Mouse (Mus musculus) MEL (cell line): ENCODE results near the gene Trim8. TPM values are rescaled to one million over a fixed set of nuclear protein-coding genes. Genes with fewer than 3 reads are reported as not detected.

ENCODE experiments used
- DNase-seq: peaks from one replicate; pipeline ENCODE4 v3.0.0; 2011; ENCODE audit warnings: low read depth, low spot score
- H3K27ac ChIP-seq: 2 replicates; pipeline ENCODE4 v1.5.1; 2012; ENCODE audit warnings: low read depth, mild to moderate bottlenecking, control low read depth, low read length, moderate library complexity; ENCODE audit not compliant: control insufficient read depth
- H3K27me3 ChIP-seq, 2 experiments: fragments of 150-350 bp in 1 of 2; sonication (generic) in 1 of 2; 2 replicates each; pipeline ENCODE4 v1.6.1; 2012; ENCODE audit warnings: low read length in 2 of 2, mild to moderate bottlenecking in 2 of 2, improper control_type of control experiment in 1 of 2, moderate library complexity in 1 of 2; ENCODE audit not compliant: insufficient read depth in 2 of 2, control insufficient read depth in 1 of 2
- H3K36me3 ChIP-seq, 2 experiments: 2 replicates each; pipeline ENCODE4 v1.6.1; 2012 to 2014; ENCODE audit warnings: low read length in 2 of 2, improper control_type of control experiment in 1 of 2, inconsistent platforms in 1 of 2, mild to moderate bottlenecking in 1 of 2; ENCODE audit not compliant: insufficient read depth in 2 of 2, control insufficient read depth in 1 of 2
- H3K4me1 ChIP-seq, 2 experiments: fragments of 150-350 bp in 1 of 2; sonication (generic) in 1 of 2; 2 replicates each; pipeline ENCODE4 v1.6.1; 2012; ENCODE audit warnings: low read length in 2 of 2, improper control_type of control experiment in 1 of 2, mild to moderate bottlenecking in 1 of 2; ENCODE audit not compliant: insufficient read depth in 2 of 2, control insufficient read depth in 1 of 2
- H3K4me3 ChIP-seq, 2 experiments: fragments of 150-350 bp in 1 of 2; sonication (generic) in 1 of 2; 2 replicates each; pipeline ENCODE4 v1.5.1; 2012; ENCODE audit warnings: low read depth in 2 of 2, low read length in 2 of 2, mild to moderate bottlenecking in 2 of 2, moderate library complexity in 2 of 2, control low read depth in 1 of 2, improper control_type of control experiment in 1 of 2; ENCODE audit not compliant: control insufficient read depth in 1 of 2, insufficient read depth in 1 of 2
- H3K79me2 ChIP-seq: 2 replicates; pipeline ENCODE4 v1.6.1; 2012; ENCODE audit warnings: mild to moderate bottlenecking, low read length, moderate library complexity; ENCODE audit not compliant: control insufficient read depth, poor library complexity, insufficient read depth
- H3K9ac ChIP-seq: 2 replicates; pipeline ENCODE4 v1.6.1; 2012; ENCODE audit warnings: low read depth, mild to moderate bottlenecking, control low read depth, low read length, moderate library complexity; ENCODE audit not compliant: control insufficient read depth, poor library complexity, severe bottlenecking
- H3K9me3 ChIP-seq: fragments of 150-350 bp; sonication (generic); replicated peaks from 2 replicates; pipeline ENCODE4 v1.6.1; 2012; ENCODE audit warnings: mild to moderate bottlenecking, low read length, improper control_type of control experiment, moderate library complexity; ENCODE audit not compliant: insufficient read depth
- BHLHE40 ChIP-seq: IDR thresholded peaks from 2 replicates; pipeline ENCODE4 v1.6.1; 2012; ENCODE audit warnings: low read depth, mild to moderate bottlenecking, inconsistent platforms, low read length, improper control_type of control experiment, borderline replicate concordance
- CHD2 ChIP-seq: IDR thresholded peaks from 2 replicates; pipeline ENCODE4 v1.6.1; 2011; ENCODE audit warnings: low read length, improper control_type of control experiment
- CTCF ChIP-seq, 3 experiments: IDR thresholded peaks in 2 of 3; conservative IDR thresholded peaks in 1 of 3; 2 replicates each; pipeline ENCODE4 v1.5.1; 2011 to 2012; ENCODE audit warnings: low read length in 3 of 3, low read depth in 2 of 3, mild to moderate bottlenecking in 2 of 3, improper control_type of control experiment in 1 of 3, inconsistent platforms in 1 of 3, mixed read lengths in 1 of 3, moderate library complexity in 1 of 3; ENCODE audit not compliant: control insufficient read depth in 1 of 3, insufficient read depth in 1 of 3, poor library complexity in 1 of 3, severe bottlenecking in 1 of 3
- ETS1 ChIP-seq: IDR thresholded peaks from 2 replicates; pipeline ENCODE4 v1.6.1; 2012; ENCODE audit warnings: low read depth, mild to moderate bottlenecking, inconsistent platforms, low read length, improper control_type of control experiment, moderate library complexity
- GATA1 ChIP-seq: IDR thresholded peaks from 2 replicates; pipeline ENCODE4 v1.6.1; 2011; ENCODE audit warnings: low read depth, low read length, improper control_type of control experiment
- KAT2A ChIP-seq: conservative IDR thresholded peaks from 2 replicates; pipeline ENCODE4 v1.6.1; 2012; ENCODE audit warnings: low read depth, low read length, improper control_type of control experiment, inconsistent platforms
- MAX ChIP-seq: IDR thresholded peaks from 2 replicates; pipeline ENCODE4 v1.6.1; 2011; ENCODE audit warnings: low read length, improper control_type of control experiment
- MXI1 ChIP-seq: IDR thresholded peaks from 2 replicates; pipeline ENCODE4 v1.6.1; 2011; ENCODE audit warnings: mild to moderate bottlenecking, low read depth, low read length, improper control_type of control experiment
- MYB ChIP-seq: IDR thresholded peaks from 2 replicates; pipeline ENCODE4 v1.6.1; 2011; ENCODE audit warnings: mild to moderate bottlenecking, low read depth, low read length, improper control_type of control experiment
- MYC ChIP-seq: IDR thresholded peaks from 2 replicates; pipeline ENCODE4 v1.6.1; 2011; ENCODE audit warnings: low read depth, mild to moderate bottlenecking, low read length, improper control_type of control experiment, moderate library complexity
- NELFE ChIP-seq: IDR thresholded peaks from 2 replicates; pipeline ENCODE4 v1.6.1; 2011; ENCODE audit warnings: low read depth, low read length, improper control_type of control experiment
- POLR2A ChIP-seq, 2 experiments: IDR thresholded peaks; 2 replicates each; pipeline ENCODE4 v1.6.1; 2011 to 2012; ENCODE audit warnings: low read length in 2 of 2, mild to moderate bottlenecking in 2 of 2, control low read depth in 1 of 2, improper control_type of control experiment in 1 of 2, low read depth in 1 of 2, moderate library complexity in 1 of 2; ENCODE audit not compliant: control insufficient read depth in 1 of 2, insufficient read depth in 1 of 2, poor library complexity in 1 of 2
- RAD21 ChIP-seq: IDR thresholded peaks from 2 replicates; pipeline ENCODE4 v1.6.1; 2011; ENCODE audit warnings: mild to moderate bottlenecking, low read depth, low read length, improper control_type of control experiment
- SIN3A ChIP-seq: IDR thresholded peaks from 2 replicates; pipeline ENCODE4 v1.6.1; 2012; ENCODE audit warnings: low read length, improper control_type of control experiment, inconsistent platforms
- TAL1 ChIP-seq: IDR thresholded peaks from 2 replicates; pipeline ENCODE4 v1.6.1; 2012; ENCODE audit warnings: mild to moderate bottlenecking, inconsistent platforms, low read length, moderate library complexity, mixed read lengths
- TBP ChIP-seq: IDR thresholded peaks from 2 replicates; pipeline ENCODE4 v1.8.0; 2011; ENCODE audit warnings: low read depth, low read length, improper control_type of control experiment
- USF2 ChIP-seq, 2 experiments: IDR thresholded peaks; 2 replicates each; pipeline ENCODE4 v1.6.1; 2011 to 2012; ENCODE audit warnings: improper control_type of control experiment in 2 of 2, low read length in 2 of 2, borderline replicate concordance in 1 of 2, inconsistent platforms in 1 of 2, low read depth in 1 of 2, mild to moderate bottlenecking in 1 of 2; ENCODE audit not compliant: insufficient read depth in 1 of 2
- ZNF384 ChIP-seq: IDR thresholded peaks from 2 replicates; pipeline ENCODE4 v1.6.1; 2012; ENCODE audit warnings: low read depth, mild to moderate bottlenecking, inconsistent platforms, low read length, improper control_type of control experiment
- polyA plus RNA-seq, 2 experiments: library from polyadenylated mRNA; stranded (reverse) in 1 of 2; unstranded in 1 of 2; fragments of >175 nt in 1 of 2; fragments of >200 nt in 1 of 2; gene quantifications; 2 replicates each; pipeline versions ENCODE4 v1.2.1 to v1.2.4; 2012; ENCODE audit warnings: low replicate concordance in 2 of 2, low read depth in 1 of 2; ENCODE audit not compliant: insufficient read length in 2 of 2, insufficient read depth in 1 of 2, missing spikeins in 1 of 2
- total RNA-seq: library from RNA; depleted of rRNA; stranded (reverse); fragments of 300-350 nt; gene quantifications from 2 replicates; pipeline ENCODE4 v1.2.3, GENCODE M21; 2012

Gene Trim8
- total and polyA plus RNA-seq, 3 experiments = 19.1 to 57.2 TPM; not detected in 1

DNA sequence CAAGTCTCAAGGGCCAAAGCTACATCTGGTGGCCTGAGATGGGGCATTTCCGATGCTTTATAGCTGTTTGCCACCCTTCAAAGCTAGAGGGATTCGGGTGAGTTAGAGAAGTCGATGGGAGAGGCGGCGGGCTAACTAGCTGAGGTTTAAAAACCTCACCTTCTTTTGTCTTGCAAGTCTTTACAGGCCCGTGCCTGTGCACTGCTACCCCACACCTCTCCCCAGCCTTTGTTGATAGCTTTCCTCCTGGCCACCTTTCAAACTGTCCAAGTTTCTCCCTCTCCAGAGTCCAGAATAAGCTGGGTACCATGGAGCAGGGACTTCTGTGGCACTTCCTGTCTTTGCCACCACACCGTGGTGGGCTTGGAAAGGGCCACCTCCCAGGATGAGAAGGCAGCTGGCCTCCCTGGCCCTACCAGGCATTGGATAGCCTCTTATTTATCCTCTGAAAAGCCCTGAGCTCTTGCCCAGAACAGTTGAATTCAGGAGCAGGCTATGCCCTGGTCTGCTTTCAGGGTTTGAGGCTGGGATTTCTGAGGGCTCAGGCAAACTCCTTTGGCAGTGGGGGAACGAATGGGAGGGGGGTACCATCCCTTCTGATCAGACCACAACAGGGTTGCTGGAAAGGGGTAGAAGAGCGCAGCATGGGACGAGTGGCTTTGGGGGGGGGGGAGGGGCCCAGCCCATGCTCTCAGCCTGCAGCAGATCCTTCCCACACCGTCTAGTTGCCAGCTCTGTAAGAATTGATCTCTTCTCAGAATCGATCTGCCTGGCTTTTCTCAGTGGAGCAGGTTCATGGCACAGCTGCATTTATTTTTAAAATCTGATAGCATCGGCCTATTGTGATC, 28.3 kb downstream of the Trim8 start:
- H3K79me2 ChIP-seq = no peaks in the 10 kb centered on the region; the same call in 1 of the 2 replicates
- peaks cover 12 to 32% of the 10 kb centered on the region in 2 experiments for H3K4me1 ChIP-seq
- H3K4me3 ChIP-seq = no peak overlapping the region
- TF ChIP-seq NELFE = no peak
- no peak for TF ChIP-seq GATA1
- no peak for TF ChIP-seq CHD2
- no peak for TF ChIP-seq CTCF (IDR thresholded peaks at IDR 0.05 in 2 of 3, conservative IDR thresholded peaks at IDR 0.05 in 1 of 3; ENCODE audit: control insufficient read depth in 1 of 3, insufficient read depth in 1 of 3, low read depth in 2 of 3, low read length in 3 of 3, poor library complexity in 1 of 3, severe bottlenecking in 1 of 3)
- TF ChIP-seq POLR2A (IDR thresholded peaks at IDR 0.05; ENCODE audit: control insufficient read depth in 1 of 2, insufficient read depth in 1 of 2, low read depth in 1 of 2, low read length in 2 of 2, poor library complexity in 1 of 2) = no peak
- no peak for TF ChIP-seq MYB
- no peaks in the 10 kb centered on the region for H3K9me3 ChIP-seq
- peak; percentile 10 for DNase-seq
- no peaks in the 10 kb centered on the region for H3K27me3 ChIP-seq
- no peak overlapping the region for H3K27ac ChIP-seq
- H3K36me3 ChIP-seq = peaks cover 0 to 25% of the 10 kb centered on the region in 2 experiments; a peak in 2 of 4 replicates
- no peak overlapping the region for H3K9ac ChIP-seq

GRCm38 (mm10) chr19:46530449-46530990, 29.0 kb downstream of the Trim8 start:
- no peaks in the 10 kb centered on the region for H3K27me3 ChIP-seq
- peak overlapping the region; percentile 72 for H3K9ac ChIP-seq
- H3K36me3 ChIP-seq = peaks cover 0 to 25% of the 10 kb centered on the region in 2 experiments; a peak in 2 of 4 replicates
- no peaks in the 10 kb centered on the region; the same call in 1 of the 2 replicates for H3K79me2 ChIP-seq
- peaks cover 12 to 30% of the 10 kb centered on the region in 2 experiments for H3K4me1 ChIP-seq
- H3K9me3 ChIP-seq = no peaks in the 10 kb centered on the region
- TF ChIP-seq KAT2A (no peak), USF2 (IDR thresholded peaks at IDR 0.05; ENCODE audit: borderline replicate concordance in 1 of 2, insufficient read depth in 1 of 2, low read depth in 1 of 2, low read length in 2 of 2) (no peak)
- TF ChIP-seq, all 39 proteins: peak for 0
- Histone ChIP-seq H3K27ac (peak overlapping the region; percentile 82), H3K4me3 (peak overlapping the region in 1 of 2 experiments; percentile 44; a peak in 1 of 4 replicates)
- DNase-seq = no peak

DNA sequence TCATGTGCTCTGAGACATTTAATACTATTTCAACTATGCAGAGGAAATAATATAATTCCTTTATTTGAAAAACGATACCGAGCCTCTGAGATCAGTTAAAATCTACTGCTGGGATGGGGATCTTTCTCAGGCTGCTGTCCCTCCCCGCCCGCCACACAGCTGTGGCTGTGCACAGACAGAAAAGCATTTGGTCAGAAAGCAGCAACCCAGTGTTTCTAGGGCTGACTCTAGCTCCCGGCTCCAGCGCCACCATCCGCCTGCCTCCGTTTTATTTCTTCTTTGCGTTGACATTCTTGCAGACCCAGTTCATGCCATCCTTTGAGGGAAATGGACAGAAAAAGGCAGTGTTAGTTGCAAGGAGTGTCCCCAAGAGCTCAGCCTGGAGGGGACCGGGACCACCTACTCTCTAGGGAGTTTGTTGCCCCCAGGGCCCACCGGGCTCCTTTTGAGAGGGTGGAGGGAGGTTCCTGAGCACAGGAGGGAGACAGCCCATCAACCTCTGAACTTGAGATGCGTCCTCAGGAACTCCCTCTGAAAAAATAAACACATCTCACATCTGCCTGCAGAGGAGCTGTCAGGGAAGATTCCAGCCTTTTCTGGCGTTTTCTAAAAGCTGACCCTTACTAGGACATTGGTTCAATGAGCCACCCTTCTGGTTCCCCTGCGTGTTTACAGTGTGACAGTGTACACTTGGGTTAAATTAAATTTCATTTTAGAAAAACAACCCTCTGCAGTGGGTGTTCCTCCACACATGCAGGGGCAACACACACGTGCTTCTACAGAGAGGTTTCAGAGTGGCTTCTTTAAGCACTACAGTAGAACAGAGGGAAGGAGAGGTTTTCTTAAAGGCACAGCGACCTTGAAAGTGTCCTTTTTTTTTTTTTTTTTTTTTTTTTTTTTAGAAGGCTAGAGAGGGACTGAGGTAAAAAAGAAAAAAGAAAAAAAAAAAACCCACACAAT, 29.8 kb downstream of the Trim8 start:
- Histone ChIP-seq H3K27me3 (no peaks in the 10 kb centered on the region), H3K4me1 (peaks cover 12 to 30% of the 10 kb centered on the region in 2 experiments), H3K27ac (peak overlapping the region; percentile 82), H3K79me2 (no peaks in the 10 kb centered on the region; the same call in 1 of the 2 replicates), H3K9me3 (no peaks in the 10 kb centered on the region), H3K36me3 (peaks cover 0 to 25% of the 10 kb centered on the region in 2 experiments; a peak in 2 of 4 replicates), H3K9ac (peak overlapping the region; percentile 72), H3K4me3 (peak overlapping the region; percentile 22 to 44)
- TF ChIP-seq POLR2A (IDR thresholded peaks at IDR 0.05; ENCODE audit: control insufficient read depth in 1 of 2, insufficient read depth in 1 of 2, low read depth in 1 of 2, low read length in 2 of 2, poor library complexity in 1 of 2) (peak; percentile 8 to 59; a peak in 3 of 4 replicates), TBP (peak; percentile 29; the same call in 1 of the 2 replicates), GATA1 (no peak), TAL1 (no peak), CHD2 (no peak), ETS1 (0 out of 2 replicates have a peak, but pooled peaks have one; percentile 29), NELFE (peak; percentile 31), MXI1 (peak; percentile 99), MAX (peak; percentile 88), MYC (peak; percentile 95), BHLHE40 (peak; percentile 62; the same call in 1 of the 2 replicates), ZNF384 (peak; percentile 95), RAD21 (peak; percentile 6), CTCF (IDR thresholded peaks at IDR 0.05 in 2 of 3, conservative IDR thresholded peaks at IDR 0.05 in 1 of 3; ENCODE audit: control insufficient read depth in 1 of 3, insufficient read depth in 1 of 3, low read depth in 2 of 3, low read length in 3 of 3, poor library complexity in 1 of 3, severe bottlenecking in 1 of 3) (peak in 2 of 3 experiments; percentile 26 to 39; a peak in 4 of 6 replicates), SIN3A (peak; percentile 75; the same call in 1 of the 2 replicates)
- DNase-seq = peak; percentile 83
